Mouse (Mus musculus) limb, embryonic 15.5 days (tissue): Measurements from ENCODE around the gene Hpdl. TPM values are rescaled to one million over a fixed set of nuclear protein-coding genes. Genes with fewer than 3 reads are reported as not detected.

Experiments
- ATAC-seq: fragments of 200-750 bp; cut with Nextera tagmentation; 2 replicates; pipeline ENCODE4 v1.8.0; 2017; ENCODE audit warnings: low read depth, moderate TSS enrichment; ENCODE audit not compliant: insufficient number of reproducible peaks, low FRiP score, low TSS enrichment
- H3K27ac ChIP-seq: fragments of 300-500 bp; sonication (generic); 2 replicates; pipeline ENCODE4 v1.5.1; 2015; ENCODE audit warnings: moderate library complexity, mild to moderate bottlenecking, inconsistent platforms
- H3K27me3 ChIP-seq: fragments of 300-500 bp; sonication (generic); 2 replicates; pipeline ENCODE4 v1.6.1; 2015; ENCODE audit warnings: inconsistent platforms
- H3K36me3 ChIP-seq: fragments of 300-500 bp; sonication (generic); 2 replicates; pipeline ENCODE4 v1.6.1; 2015; ENCODE audit warnings: inconsistent platforms
- H3K4me1 ChIP-seq: fragments of 300-500 bp; sonication (generic); 2 replicates; pipeline ENCODE4 v1.6.1; 2015; ENCODE audit warnings: inconsistent platforms
- H3K4me2 ChIP-seq: fragments of 300-500 bp; sonication (generic); 2 replicates; pipeline ENCODE4 v1.6.1; 2015; ENCODE audit warnings: mild to moderate bottlenecking, inconsistent platforms
- H3K4me3 ChIP-seq: fragments of 300-500 bp; sonication (generic); 2 replicates; pipeline ENCODE4 v1.5.1; 2015; ENCODE audit warnings: mild to moderate bottlenecking, inconsistent platforms
- H3K9ac ChIP-seq: fragments of 300-500 bp; sonication (generic); 2 replicates; pipeline ENCODE4 v1.6.1; 2015; ENCODE audit warnings: inconsistent platforms
- H3K9me3 ChIP-seq: fragments of 300-500 bp; sonication (generic); 2 replicates; pipeline ENCODE4 v1.6.1; 2016; ENCODE audit warnings: inconsistent platforms
- WGBS: fragments of 180-500 bp; shearing (Covaris S2); methylation state at CpG from one replicate; pipeline ENCODE4 v1.1.7; 2015; 5-methylcytosine and 5-hydroxymethylcytosine counted together
- polyA plus RNA-seq: library from polyadenylated mRNA; unstranded; fragments of >200 nt; fragmentation: Nextera tagmentation; extraction: Ambion mirVana; gene quantifications from 2 replicates; pipeline ENCODE4 v1.2.1, GENCODE M21; 2015

Hpdl gene
- polyA plus RNA-seq, 1 experiment from 2014 or later = 0.68 TPM

- Histone ChIP-seq H3K9me3 (no peaks in the 10 kb centered on the region), H3K27ac (no peak overlapping the region), H3K4me3 (no peak overlapping the region), H3K4me2 (no peak overlapping the region), H3K36me3 (0 out of 2 replicates have a peak, but pooled peaks cover 3% of the 10 kb centered on the region), H3K27me3 (no peaks in the 10 kb centered on the region), H3K9ac (no peak overlapping the region), H3K4me1 (no peaks in the 10 kb centered on the region)
- 85% methylated on average over 2 of the region's 2 CpGs for WGBS
- ATAC-seq = no peak
Measured at GRCm38 (mm10) chr4:116794273-116794672, 27.2 kb downstream of the Hpdl start.

GRCm38 (mm10) chr4:116792453-116792852, 29.1 kb downstream of the Hpdl start:
- Histone ChIP-seq H3K4me2 (no peak overlapping the region), H3K9ac (no peak overlapping the region), H3K4me1 (peaks cover 11% of the 10 kb centered on the region; the same call in 1 of the 2 replicates), H3K27ac (no peak overlapping the region), H3K36me3 (0 out of 2 replicates have a peak, but pooled peaks cover 3% of the 10 kb centered on the region), H3K27me3 (no peaks in the 10 kb centered on the region), H3K4me3 (no peak overlapping the region), H3K9me3 (no peaks in the 10 kb centered on the region)
- no peak for ATAC-seq
- 85% methylated on average over 8 of the region's 8 CpGs for WGBS

GRCm38 (mm10) chr4:116788956-116789355, 32.6 kb downstream of the Hpdl start:
- H3K27me3 ChIP-seq = no peaks in the 10 kb centered on the region
- H3K27ac ChIP-seq = peak overlapping the region; percentile 78
- H3K4me1 ChIP-seq = peaks cover 11% of the 10 kb centered on the region; the same call in 1 of the 2 replicates
- no peak for ATAC-seq
- 4% methylated on average over 3 of the region's 3 CpGs for WGBS
- H3K4me2 ChIP-seq = peak overlapping the region; percentile 8; the same call in 1 of the 2 replicates
- 0 out of 2 replicates have a peak, but pooled peaks cover 3% of the 10 kb centered on the region for H3K36me3 ChIP-seq
- no peak overlapping the region for H3K9ac ChIP-seq
- no peaks in the 10 kb centered on the region for H3K9me3 ChIP-seq
- no peak overlapping the region for H3K4me3 ChIP-seq

GRCm38 (mm10) chr4:116787985-116788760, 33.3 kb downstream of the Hpdl start:
- Histone ChIP-seq H3K9me3 (no peaks in the 10 kb centered on the region), H3K4me1 (peaks cover 11% of the 10 kb centered on the region; the same call in 1 of the 2 replicates), H3K27ac (peak overlapping the region; percentile 78), H3K4me3 (no peak overlapping the region), H3K27me3 (no peaks in the 10 kb centered on the region), H3K9ac (no peak overlapping the region), H3K36me3 (0 out of 2 replicates have a peak, but pooled peaks cover under 1% of the 10 kb centered on the region), H3K4me2 (no peak overlapping the region)
- 30% methylated on average over 7 of the region's 7 CpGs for WGBS
- ATAC-seq = no peak

GRCm38 (mm10) chr4:116786587-116786986, 34.9 kb downstream of the Hpdl start:
- no peak for ATAC-seq
- Histone ChIP-seq H3K4me2 (no peak overlapping the region), H3K27me3 (no peaks in the 10 kb centered on the region), H3K9me3 (no peaks in the 10 kb centered on the region), H3K36me3 (no peaks in the 10 kb centered on the region), H3K9ac (no peak overlapping the region), H3K4me3 (no peak overlapping the region), H3K4me1 (peaks cover 11% of the 10 kb centered on the region; the same call in 1 of the 2 replicates), H3K27ac (no peak overlapping the region)
- WGBS = 100% methylated on average over 1 of the region's 1 CpGs

GRCm38 (mm10) chr4:116782171-116782570, 39.3 kb downstream of the Hpdl start:
- no peaks in the 10 kb centered on the region for H3K4me1 ChIP-seq
- no peaks in the 10 kb centered on the region for H3K9me3 ChIP-seq
- H3K27ac ChIP-seq = no peak overlapping the region
- no peak overlapping the region for H3K9ac ChIP-seq
- H3K4me2 ChIP-seq = no peak overlapping the region
- WGBS = 38% methylated on average over 8 of the region's 8 CpGs
- H3K36me3 ChIP-seq = no peaks in the 10 kb centered on the region
- ATAC-seq = no peak
- H3K27me3 ChIP-seq = no peaks in the 10 kb centered on the region
- H3K4me3 ChIP-seq = no peak overlapping the region

GRCm38 (mm10) chr4:116781366-116781765, 40.1 kb downstream of the Hpdl start:
- ATAC-seq = no peak
- Histone ChIP-seq H3K36me3 (no peaks in the 10 kb centered on the region), H3K27me3 (no peaks in the 10 kb centered on the region), H3K4me1 (no peaks in the 10 kb centered on the region), H3K27ac (no peak overlapping the region), H3K4me3 (no peak overlapping the region), H3K9ac (no peak overlapping the region), H3K4me2 (no peak overlapping the region), H3K9me3 (no peaks in the 10 kb centered on the region)
- WGBS = 46% methylated on average over 2 of the region's 2 CpGs

- Histone ChIP-seq H3K4me3 (no peak overlapping the region), H3K36me3 (no peaks in the 10 kb centered on the region), H3K27ac (no peak overlapping the region), H3K27me3 (no peaks in the 10 kb centered on the region), H3K4me1 (no peaks in the 10 kb centered on the region), H3K9me3 (no peaks in the 10 kb centered on the region), H3K4me2 (no peak overlapping the region), H3K9ac (no peak overlapping the region)
- ATAC-seq = no peak
- 65% methylated on average over 2 of the region's 2 CpGs for WGBS
Measured at GRCm38 (mm10) chr4:116780541-116780940, 41.0 kb downstream of the Hpdl start.

- WGBS = 76% methylated on average over 3 of the region's 3 CpGs
Measured at GRCm38 (mm10) chr4:116777079-116777478, 44.4 kb downstream of the Hpdl start.

GRCm38 (mm10) chr4:116776391-116776790, 45.1 kb downstream of the Hpdl start:
- no peak for ATAC-seq
- no peak overlapping the region for H3K4me2 ChIP-seq
- no peaks in the 10 kb centered on the region for H3K4me1 ChIP-seq
- no peaks in the 10 kb centered on the region for H3K36me3 ChIP-seq
- no peak overlapping the region for H3K27ac ChIP-seq
- WGBS = 87% methylated on average over 5 of the region's 5 CpGs
- H3K9me3 ChIP-seq = no peaks in the 10 kb centered on the region
- H3K27me3 ChIP-seq = no peaks in the 10 kb centered on the region
- no peak overlapping the region for H3K4me3 ChIP-seq
- H3K9ac ChIP-seq = no peak overlapping the region

More at GRCm38 (mm10) chr4:116777079-116777478, 44.4 kb downstream of the Hpdl start:
- Histone ChIP-seq H3K9ac (no peak overlapping the region), H3K27ac (no peak overlapping the region), H3K27me3 (no peaks in the 10 kb centered on the region), H3K9me3 (no peaks in the 10 kb centered on the region), H3K4me1 (no peaks in the 10 kb centered on the region), H3K36me3 (no peaks in the 10 kb centered on the region), H3K4me2 (no peak overlapping the region), H3K4me3 (no peak overlapping the region)
- ATAC-seq = no peak
